Mouse (Mus musculus) thymus, postnatal 10 days (tissue): ENCODE results near the gene Ass1.
"Not testable (repeated sequence)": the region's sequence is repeated elsewhere in the genome, so short reads cannot be mapped to it uniquely, and the experiment has no call there.

Experiments used
- DNase-seq, 2 experiments: peaks; one replicate each; pipeline ENCODE4 v3.0.0; 2021; ENCODE audit warnings: low spot score in 2 of 2

The Ass1 gene

DNA sequence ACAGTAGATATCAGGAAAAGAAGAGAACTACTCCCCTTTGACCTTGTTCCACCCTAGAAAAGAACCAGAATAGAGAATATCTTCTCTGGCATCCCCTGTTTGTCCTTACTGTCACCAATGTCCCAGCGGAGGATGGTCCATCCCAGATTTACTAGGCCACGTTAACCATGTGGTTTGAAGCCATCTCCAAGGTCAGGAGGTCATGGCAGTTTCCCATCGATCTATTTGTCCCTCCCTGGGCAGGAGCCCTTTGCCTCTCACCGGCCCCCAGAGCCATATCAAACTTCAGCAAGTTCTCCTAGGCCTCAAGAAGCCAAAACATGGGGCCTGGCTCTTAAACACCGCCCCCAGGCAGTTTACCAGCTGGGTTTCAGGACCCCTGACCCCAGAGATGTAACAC is 60.2 kb downstream of the Ass1 start:
- no peak for DNase-seq

- no peak for DNase-seq
Measured at GRCm38 (mm10) chr2:31537054-31537453, 67.0 kb downstream of the Ass1 start.

GRCm38 (mm10) chr2:31538745-31539144 is 68.7 kb downstream of the Ass1 start:
- no peak for DNase-seq

DNA sequence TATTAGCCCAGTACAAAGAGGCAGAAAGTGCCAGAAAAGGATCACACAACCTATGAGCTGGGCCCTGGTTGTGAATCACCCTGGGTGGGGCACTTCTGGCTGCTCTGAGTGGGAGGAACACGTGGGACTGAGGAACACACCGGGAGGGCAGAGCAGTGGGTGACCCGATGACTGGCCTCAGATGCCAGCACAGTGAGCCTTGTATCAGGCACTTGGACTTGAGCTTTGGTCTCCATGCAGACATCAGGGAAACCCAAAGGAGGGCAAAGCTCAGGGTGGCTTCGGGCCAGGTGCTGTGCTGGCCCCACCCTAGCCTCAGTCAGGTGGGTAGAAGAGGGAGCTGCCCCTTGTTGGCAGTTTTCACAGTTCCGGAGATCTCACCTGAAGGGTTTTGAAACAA is 71.6 kb downstream of the Ass1 start:
- no peak for DNase-seq

- DNase-seq: no peak
Measured at GRCm38 (mm10) chr2:31547726-31548125, 77.7 kb downstream of the Ass1 start.

GRCm38 (mm10) chr2:31550503-31550902 is 80.5 kb downstream of the Ass1 start:
- DNase-seq: no peak

DNA sequence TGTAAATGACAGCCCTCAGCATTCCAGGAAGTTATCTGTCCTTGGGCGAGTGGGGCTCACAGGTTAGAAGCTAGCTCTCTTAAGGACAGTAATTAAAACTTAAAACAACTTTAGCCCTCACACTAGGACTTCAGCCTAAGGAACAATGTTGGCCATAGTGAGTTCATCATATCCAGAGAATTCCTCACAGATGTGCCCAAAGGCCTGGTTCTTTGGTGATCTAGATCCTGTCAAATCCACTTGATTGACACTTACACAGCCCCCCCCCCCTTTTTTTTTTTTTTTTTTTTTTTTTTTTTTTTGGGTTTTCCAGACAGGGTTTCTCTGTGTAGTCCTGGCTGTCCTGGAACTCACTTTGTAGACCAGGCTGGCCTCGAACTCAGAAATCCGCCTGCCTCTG is 81.3 kb downstream of the Ass1 start:
- not testable (repeated sequence) for DNase-seq

DNA sequence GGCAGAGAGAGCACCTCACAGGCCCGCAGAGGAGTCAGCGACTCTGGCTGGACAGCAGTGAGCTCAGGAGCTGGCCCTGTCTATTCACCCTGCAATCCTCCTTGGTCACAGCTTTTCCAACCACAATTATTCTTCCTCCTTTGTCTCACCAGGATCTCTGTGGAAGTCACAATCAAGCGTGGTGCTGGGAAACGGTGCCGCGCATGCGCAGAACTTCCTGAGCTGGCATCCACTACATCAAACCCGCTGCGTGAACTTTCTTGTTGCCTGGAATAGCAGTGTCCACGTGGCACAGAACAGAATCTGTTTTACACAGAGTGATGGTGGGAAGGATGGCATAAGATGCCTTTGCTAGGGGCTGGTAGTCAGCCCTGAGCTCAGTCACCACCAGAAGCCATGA is 82.0 kb downstream of the Ass1 start:
- DNase-seq: no peak

DNA sequence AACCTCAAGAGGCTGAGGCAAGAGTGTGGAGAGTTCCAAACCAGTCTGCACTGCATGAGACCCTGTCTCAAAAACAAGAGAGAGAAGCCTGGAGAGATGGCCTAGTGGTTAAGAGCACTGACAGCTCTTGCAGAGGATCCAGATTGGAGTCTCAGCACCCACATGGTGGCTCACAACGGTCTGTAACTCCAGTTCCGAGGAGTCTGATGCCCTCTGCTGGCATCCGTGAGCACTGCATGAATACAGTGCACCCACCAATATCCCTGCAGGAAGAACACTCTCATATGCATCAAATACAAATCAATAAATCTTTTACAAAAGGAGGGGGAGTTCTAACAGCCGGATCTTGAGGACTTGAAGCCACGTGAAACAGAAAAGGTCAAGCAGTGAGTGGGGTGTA is 84.6 kb downstream of the Ass1 start:
- no peak for DNase-seq
